ENCODE assay signal across 8 mouse cellular contexts in the genomic region with DNA sequence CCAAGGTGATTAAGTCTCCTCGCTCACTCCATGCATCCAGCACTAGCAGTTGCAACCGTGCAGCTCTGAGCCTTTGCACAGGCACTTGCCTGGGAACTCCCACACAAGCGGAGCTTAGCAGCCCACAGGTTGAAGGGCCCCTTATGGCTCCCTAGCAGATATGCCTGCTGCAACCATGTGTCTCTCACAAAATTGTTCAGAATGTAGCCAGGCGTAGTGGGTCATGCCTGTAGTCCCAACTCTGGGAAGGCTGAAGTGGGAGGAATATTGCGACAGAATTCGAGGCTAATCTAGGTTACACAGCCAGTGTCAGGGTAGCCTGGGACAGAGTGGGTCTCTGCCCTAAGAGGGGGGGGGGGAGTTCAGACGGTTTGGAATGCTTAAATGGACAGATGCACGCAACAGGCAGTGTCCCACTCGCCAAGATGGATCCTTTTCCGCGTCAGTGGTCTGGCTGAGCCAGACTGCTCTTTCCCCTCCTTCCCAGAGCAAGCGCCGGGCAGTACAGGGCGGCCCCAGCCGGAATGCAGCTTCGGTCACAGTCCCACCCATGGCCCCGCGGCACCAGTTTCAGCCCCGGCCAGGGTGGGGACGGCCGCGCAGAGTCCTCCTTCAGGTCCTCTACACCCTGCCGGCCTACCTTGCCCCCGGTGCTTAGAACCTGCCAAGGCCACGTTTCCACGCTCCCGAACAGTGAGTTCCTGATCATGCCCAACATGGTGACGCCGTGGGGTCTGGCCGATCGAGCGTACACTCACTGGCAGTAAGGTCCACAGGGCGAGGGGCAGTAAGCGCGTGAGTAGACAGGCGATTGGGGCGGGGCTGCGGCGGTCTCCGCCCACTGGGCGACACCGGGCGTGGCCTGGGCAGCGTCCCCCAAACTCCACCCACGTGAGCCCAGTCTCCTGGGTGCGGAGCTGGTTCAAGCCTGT. TPM values are rescaled to one million over a fixed set of nuclear protein-coding genes. Genes with fewer than 3 reads are reported as not detected.
DNase-seq lines count a peak whose midpoint lies in the region; ATAC-seq lines count a peak whose summit lies in the region.

No protein-coding gene starts in this region.

- H3K4me1 ChIP-seq in brown adipose tissue, adult 24 weeks (ENCODE audit: control insufficient read depth, insufficient read depth, insufficient read length, low read length): peaks cover 3% of the 10 kb centered on the region; the same call in 1 of the 2 replicates
- peaks cover 20% of the 10 kb centered on the region for H3K4me1 ChIP-seq in heart, embryonic 12.5 days (replicated peaks)
- H3K4me1 ChIP-seq in liver, embryonic 13.5 days (replicated peaks): peaks cover 53% of the 10 kb centered on the region
- peaks cover 26% of the 10 kb centered on the region for H3K4me1 ChIP-seq in stomach, embryonic 16.5 days (ENCODE audit: control insufficient read depth, insufficient read depth, low read length)

- H3K4me3 ChIP-seq in brown adipose tissue, adult 24 weeks (ENCODE audit: insufficient read depth, low read depth, low read length): peak overlapping the region; percentile 70
- H3K4me3 ChIP-seq in heart, embryonic 12.5 days: peak overlapping the region; percentile 73
- peak overlapping the region; percentile 91 for H3K4me3 ChIP-seq in liver, embryonic 13.5 days (replicated peaks)
- peak overlapping the region; percentile 78 for H3K4me3 ChIP-seq in stomach, embryonic 16.5 days (replicated peaks; ENCODE audit: low read length)

- H3K27me3 ChIP-seq in heart, embryonic 12.5 days (replicated peaks): 0 out of 2 replicates have a peak, but pooled peaks cover 6% of the 10 kb centered on the region
- no peaks in the 10 kb centered on the region for H3K27me3 ChIP-seq in liver, embryonic 13.5 days
- no peaks in the 10 kb centered on the region for H3K27me3 ChIP-seq in stomach, embryonic 16.5 days (ENCODE audit: control insufficient read depth, insufficient read depth, low read length)

- peak; percentile 81 to 83 for DNase-seq in B cell, adult 2 months
- peak; percentile 96 for DNase-seq in kidney, postnatal 10 days
- peak; percentile 90 for DNase-seq in liver, embryonic 13.5 days
- peak; percentile 68 to 73 for DNase-seq in natural killer cell, adult 2 months (ENCODE audit: low spot score in 2 of 2)

- WGBS in heart, embryonic 12.5 days: 2% methylated on average over 46 of the region's 46 CpGs
- 2% methylated on average over 45 of the region's 46 CpGs for WGBS in liver, embryonic 13.5 days (ENCODE audit: insufficient replicate concordance)
- 3% methylated on average over 46 of the region's 46 CpGs for WGBS in stomach, embryonic 16.5 days

- H3K27ac ChIP-seq in brown adipose tissue, adult 24 weeks (replicated peaks; ENCODE audit: low read depth, low read length): peak overlapping the region; percentile 55
- peak overlapping the region; percentile 69 for H3K27ac ChIP-seq in heart, embryonic 12.5 days (ENCODE audit: poor library complexity, severe bottlenecking)
- H3K27ac ChIP-seq in liver, embryonic 13.5 days: peak overlapping the region; percentile 99
- peak overlapping the region; percentile 91 for H3K27ac ChIP-seq in stomach, embryonic 16.5 days (ENCODE audit: low read length)

- ATAC-seq in erythroid progenitor cell, adult 5-6 weeks (replicated peaks; ENCODE audit: low FRiP score, poor library complexity, severe bottlenecking): peak; percentile 82
- peak; percentile 94 for ATAC-seq in heart, embryonic 12.5 days (ENCODE audit: insufficient number of reproducible peaks, low FRiP score)
- ATAC-seq in liver, embryonic 13.5 days (ENCODE audit: low read depth): peak; percentile 78
- ATAC-seq in stomach, embryonic 16.5 days (ENCODE audit: insufficient read depth, low FRiP score): peak; percentile 95

- peak overlapping the region; percentile 87 for H3K4me2 ChIP-seq in heart, embryonic 12.5 days
- H3K4me2 ChIP-seq in liver, embryonic 13.5 days: peak overlapping the region; percentile 86
- H3K4me2 ChIP-seq in stomach, embryonic 16.5 days (ENCODE audit: low read depth, low read length): peak overlapping the region; percentile 87

- peak overlapping the region; percentile 82 for H3K9ac ChIP-seq in heart, embryonic 12.5 days
- peak overlapping the region; percentile 93 for H3K9ac ChIP-seq in liver, embryonic 13.5 days
- H3K9ac ChIP-seq in stomach, embryonic 16.5 days (ENCODE audit: low read length): peak overlapping the region; percentile 90

- H3K9me3 ChIP-seq in heart, embryonic 12.5 days (replicated peaks): no peaks in the 10 kb centered on the region
- no peaks in the 10 kb centered on the region for H3K9me3 ChIP-seq in liver, embryonic 13.5 days (replicated peaks)
- no peaks in the 10 kb centered on the region for H3K9me3 ChIP-seq in stomach, embryonic 16.5 days (replicated peaks; ENCODE audit: control insufficient read depth, low read length)

- H3K36me3 ChIP-seq in heart, embryonic 12.5 days: no peaks in the 10 kb centered on the region
- peaks cover 22% of the 10 kb centered on the region for H3K36me3 ChIP-seq in liver, embryonic 13.5 days
- no peaks in the 10 kb centered on the region for H3K36me3 ChIP-seq in stomach, embryonic 16.5 days (ENCODE audit: control insufficient read depth, insufficient read depth, low read length)

RNA-seq across cellular contexts. Expression of a gene that starts 30.1 kb away (rescaled TPM):
- polyA plus RNA-seq in brown adipose tissue, adult 24 weeks (2012; ENCODE audit: insufficient read depth, insufficient read length, missing spikeins): 2.1 and 3.7 TPM in 2 replicates
- 110 and 154 TPM in 2 replicates for total RNA-seq in erythroid progenitor cell, adult 5-6 weeks (2015; ENCODE audit: low replicate concordance)
- 96.5 and 104 TPM in 2 replicates for total RNA-seq in erythroid progenitor cell, adult 5-6 weeks (2017; ENCODE audit: low replicate concordance)
- 9.0 and 10.7 TPM in 2 replicates for polyA plus RNA-seq in heart, embryonic 12.5 days (2016; fragmentation: Nextera tagmentation; extraction: Ambion mirVana)
- polyA plus RNA-seq in liver, embryonic 13.5 days (2015; fragmentation: Nextera tagmentation; extraction: Ambion mirVana): 30.1 and 43.5 TPM in 2 replicates
- 29.1 and 33.3 TPM in 2 replicates for polyA plus RNA-seq in stomach, embryonic 16.5 days (2015; fragmentation: Nextera tagmentation; extraction: Ambion mirVana)

RNA-seq across cellular contexts. Expression of a gene that starts 30.2 kb away (rescaled TPM):
- polyA plus RNA-seq in brown adipose tissue, adult 24 weeks (2012; ENCODE audit: insufficient read depth, insufficient read length, missing spikeins): 63.2 and 64.6 TPM in 2 replicates
- total RNA-seq in erythroid progenitor cell, adult 5-6 weeks (2015; ENCODE audit: low replicate concordance): 192 and 305 TPM in 2 replicates
- 368 and 376 TPM in 2 replicates for total RNA-seq in erythroid progenitor cell, adult 5-6 weeks (2017; ENCODE audit: low replicate concordance)
- 14.8 and 16.0 TPM in 2 replicates for polyA plus RNA-seq in heart, embryonic 12.5 days (2016; fragmentation: Nextera tagmentation; extraction: Ambion mirVana)
- polyA plus RNA-seq in liver, embryonic 13.5 days (2015; fragmentation: Nextera tagmentation; extraction: Ambion mirVana): 129 and 141 TPM in 2 replicates
- polyA plus RNA-seq in stomach, embryonic 16.5 days (2015; fragmentation: Nextera tagmentation; extraction: Ambion mirVana): 37.4 and 37.7 TPM in 2 replicates

RNA-seq across cellular contexts. Expression of a gene that starts 49.6 kb away (rescaled TPM):
- polyA plus RNA-seq in brown adipose tissue, adult 24 weeks (2012; ENCODE audit: insufficient read depth, insufficient read length, missing spikeins): not detected in 2 replicates
- total RNA-seq in erythroid progenitor cell, adult 5-6 weeks (2015; ENCODE audit: low replicate concordance): 1.4 and 5.0 TPM in 2 replicates
- total RNA-seq in erythroid progenitor cell, adult 5-6 weeks (2017; ENCODE audit: low replicate concordance): not detected in 2 replicates
- not detected in 2 replicates for polyA plus RNA-seq in heart, embryonic 12.5 days (2016; fragmentation: Nextera tagmentation; extraction: Ambion mirVana)
- polyA plus RNA-seq in liver, embryonic 13.5 days (2015; fragmentation: Nextera tagmentation; extraction: Ambion mirVana): 0.15 TPM in 1 of 2 replicates, not detected in the other
- 0.13 and 0.40 TPM in 2 replicates for polyA plus RNA-seq in stomach, embryonic 16.5 days (2015; fragmentation: Nextera tagmentation; extraction: Ambion mirVana)

Comparison
In these comparisons a context has a peak if more than half of its experiments do, and no peak if none do; other contexts are left out.
1. Peak in every context shown above with its lines: DNase-seq, ATAC-seq, H3K4me3 ChIP-seq and H3K27ac ChIP-seq.